ENCODE assay signal across 22 mouse cellular contexts in the genomic region with DNA sequence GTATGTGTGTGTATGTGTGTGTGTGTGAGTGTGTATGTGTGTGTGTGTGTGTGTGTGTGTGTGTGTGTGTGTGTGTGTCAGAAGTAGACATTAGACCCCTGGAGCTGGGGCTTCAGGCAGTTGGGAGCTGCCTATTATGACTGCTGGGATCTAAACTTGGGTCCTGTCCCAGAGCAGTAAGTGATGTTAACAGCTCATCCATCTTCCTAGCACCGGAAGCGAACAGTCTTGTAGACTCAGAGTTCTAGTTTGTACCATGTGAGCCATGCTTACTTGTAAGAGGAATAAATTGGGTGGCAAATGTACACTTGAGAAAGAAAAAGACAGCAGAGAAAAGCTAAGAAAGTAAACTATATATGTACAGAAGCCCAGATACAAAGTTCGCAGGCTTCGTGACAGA.
"Had no signal": no experiment of that assay in that cellular context is flagged by ENCODE, and none has a peak within 500 bp of the region (broad histone marks: within the 10 kb centered on the region; RNA-seq: fewer than 3 reads in every experiment).

No protein-coding gene starts in this region.

- ATAC-seq: inflammation-experienced regulatory T-cells, adult 6 months; intestine, embryonic 16.5 days; liver, embryonic 12.5 days; midbrain, embryonic 15.5 days had no signal

- H3K27ac ChIP-seq: limb, embryonic 10.5 days; limb, embryonic 13.5 days; liver, embryonic 12.5 days; liver, embryonic 15.5 days; macrophage; midbrain, embryonic 12.5 days; midbrain, embryonic 15.5 days; neural tube, embryonic 12.5 days; neural tube, embryonic 15.5 days; stomach, postnatal 0 days had no signal

- H3K4me3 ChIP-seq: limb, embryonic 10.5 days; limb, embryonic 13.5 days; liver, embryonic 12.5 days; liver, embryonic 15.5 days; midbrain, embryonic 12.5 days; midbrain, embryonic 15.5 days; neural tube, embryonic 12.5 days; neural tube, embryonic 15.5 days had no signal

- H3K9me3 ChIP-seq: limb, embryonic 10.5 days; limb, embryonic 13.5 days; liver, embryonic 12.5 days; liver, embryonic 15.5 days; midbrain, embryonic 12.5 days; midbrain, embryonic 15.5 days; neural tube, embryonic 12.5 days; neural tube, embryonic 15.5 days had no signal

- H3K36me3 ChIP-seq: limb, embryonic 10.5 days; limb, embryonic 13.5 days; liver, embryonic 12.5 days; liver, embryonic 15.5 days; midbrain, embryonic 12.5 days; midbrain, embryonic 15.5 days; neural tube, embryonic 12.5 days; neural tube, embryonic 15.5 days had no signal

- H3K4me2 ChIP-seq: limb, embryonic 13.5 days; liver, embryonic 12.5 days; liver, embryonic 15.5 days; midbrain, embryonic 12.5 days; midbrain, embryonic 15.5 days; neural tube, embryonic 12.5 days; neural tube, embryonic 15.5 days had no signal

- H3K9ac ChIP-seq: limb, embryonic 13.5 days; liver, embryonic 12.5 days; liver, embryonic 15.5 days; midbrain, embryonic 12.5 days; midbrain, embryonic 15.5 days; neural tube, embryonic 12.5 days; neural tube, embryonic 15.5 days had no signal

- H3K4me1 ChIP-seq: limb, embryonic 10.5 days; limb, embryonic 13.5 days; liver, embryonic 12.5 days; liver, embryonic 15.5 days; midbrain, embryonic 12.5 days; midbrain, embryonic 15.5 days; neural tube, embryonic 12.5 days; neural tube, embryonic 15.5 days had no signal

- H3K27me3 ChIP-seq: limb, embryonic 13.5 days; liver, embryonic 12.5 days; liver, embryonic 15.5 days; midbrain, embryonic 12.5 days; midbrain, embryonic 15.5 days; neural tube, embryonic 12.5 days; neural tube, embryonic 15.5 days had no signal

- DNase-seq: kidney, adult 18-20 months; kidney, adult 9 months; kidney, postnatal 36 days; layer of hippocampus, postnatal 36 days; liver; right cerebral cortex, adult 18-20 months; right cerebral cortex, postnatal 14 days; right cerebral cortex, postnatal 4 days; thymus, adult 2 months; thymus, postnatal 25 days had no signal
